Mouse (Mus musculus) adrenal gland, adult 18-20 months (tissue): Measurements from ENCODE around the gene Myo16. TPM values are rescaled to one million over a fixed set of nuclear protein-coding genes. Genes with fewer than 3 reads are reported as not detected.

Experiments used
- DNase-seq, 2 experiments: peaks; one replicate each; pipeline ENCODE4 v3.0.0; 2021 to 2022; ENCODE audit warnings: low spot score in 2 of 2
- total RNA-seq, 2 experiments: library from RNA; stranded (reverse); gene quantifications; 1 replicate in 1 of 2; 2 replicates in 1 of 2; pipeline ENCODE4 v1.2.3; 2021

Gene Myo16
- total RNA-seq, 2 experiments from 2014 or later: 0.06 TPM; not detected in 1

- no peak for DNase-seq
These were observed 21.4 kb downstream of the Myo16 start for GRCm38 (mm10) chr8:10174841-10175680.

- DNase-seq: no peak
These were observed 22.3 kb downstream of the Myo16 start for GRCm38 (mm10) chr8:10175976-10176375.

- no peak for DNase-seq
These were observed 23.4 kb downstream of the Myo16 start for GRCm38 (mm10) chr8:10177131-10177530.

GRCm38 (mm10) chr8:10178986-10179385, 25.3 kb downstream of the Myo16 start:
- DNase-seq: no peak

GRCm38 (mm10) chr8:10190607-10191006, 36.9 kb downstream of the Myo16 start:
- DNase-seq: no peak

- DNase-seq: no peak
These were observed 44.5 kb downstream of the Myo16 start for GRCm38 (mm10) chr8:10198164-10198563.

GRCm38 (mm10) chr8:10199301-10199700, 45.6 kb downstream of the Myo16 start:
- DNase-seq: no peak

GRCm38 (mm10) chr8:10200042-10200441, 46.3 kb downstream of the Myo16 start:
- DNase-seq: no peak

GRCm38 (mm10) chr8:10215023-10215422, 61.3 kb downstream of the Myo16 start:
- no peak for DNase-seq

- DNase-seq: no peak
These were observed 66.1 kb downstream of the Myo16 start for GRCm38 (mm10) chr8:10219761-10220276.

GRCm38 (mm10) chr8:10222770-10223169, 69.1 kb downstream of the Myo16 start:
- no peak for DNase-seq

- DNase-seq: no peak
These were observed 70.0 kb downstream of the Myo16 start for GRCm38 (mm10) chr8:10223528-10224194.

- DNase-seq: no peak
These were observed 70.7 kb downstream of the Myo16 start for GRCm38 (mm10) chr8:10224305-10224971.

GRCm38 (mm10) chr8:10225018-10225417, 71.3 kb downstream of the Myo16 start:
- DNase-seq: no peak

- DNase-seq: peak in 1 of 2 experiments; percentile 15
These were observed 77.1 kb downstream of the Myo16 start for GRCm38 (mm10) chr8:10230746-10231369.

- no peak for DNase-seq
These were observed 80.8 kb downstream of the Myo16 start for GRCm38 (mm10) chr8:10234516-10234915.

GRCm38 (mm10) chr8:10243344-10243743, 89.6 kb downstream of the Myo16 start:
- no peak for DNase-seq

GRCm38 (mm10) chr8:10249156-10249555, 95.4 kb downstream of the Myo16 start:
- no peak for DNase-seq

- DNase-seq: no peak
These were observed 102.0 kb downstream of the Myo16 start for GRCm38 (mm10) chr8:10255741-10256140.

- DNase-seq: no peak
These were observed 102.9 kb downstream of the Myo16 start for GRCm38 (mm10) chr8:10256563-10256962.

- no peak for DNase-seq
These were observed 116.4 kb downstream of the Myo16 start for GRCm38 (mm10) chr8:10270094-10270493.
